Mouse (Mus musculus) mesoderm, embryonic 11.5 days (tissue): ENCODE measurements around the gene Abcc1.

Source experiments
- DNase-seq: peaks from one replicate; pipeline ENCODE4 v3.0.0-alpha.2; 2012; ENCODE audit warnings: low read depth, low spot score

Abcc1 gene

DNA sequence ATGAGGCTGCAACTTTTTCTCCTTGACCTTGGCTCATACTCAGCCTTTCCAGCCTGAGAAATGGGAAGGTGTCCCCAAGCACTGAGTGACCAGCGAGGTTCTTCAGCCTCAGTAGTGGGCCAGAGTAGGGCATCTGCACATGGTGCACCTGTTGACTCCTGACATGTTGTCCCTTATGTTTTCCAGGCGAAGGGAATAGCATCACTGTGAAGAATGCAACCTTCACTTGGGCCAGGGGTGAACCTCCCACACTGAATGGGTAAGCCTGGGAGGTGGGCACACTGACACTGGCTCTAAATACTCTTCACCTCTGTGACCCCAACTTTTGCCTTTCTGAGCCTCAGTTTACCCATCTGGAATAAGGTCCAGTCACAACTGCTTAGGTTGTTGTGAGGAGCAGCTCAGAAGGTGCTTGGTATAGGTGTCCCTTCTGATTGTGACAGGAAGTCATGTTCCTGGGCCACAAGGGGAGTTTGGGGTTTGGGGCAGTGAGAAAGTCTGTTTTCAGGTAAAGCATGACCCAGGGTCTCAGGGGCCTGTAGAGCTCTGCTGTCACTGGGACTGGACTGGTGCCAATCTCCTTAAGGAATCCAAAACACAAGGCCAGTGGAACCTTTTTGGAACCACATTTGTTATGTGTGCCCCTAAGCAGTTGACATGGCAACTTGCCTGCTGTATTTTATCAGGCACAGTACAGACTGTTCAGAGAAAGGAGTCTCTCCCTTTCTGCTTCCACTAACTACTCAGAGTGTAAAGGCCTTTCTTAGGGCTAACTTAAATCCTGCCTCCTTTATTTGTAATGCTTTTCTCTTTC, 78.7 kb downstream of the Abcc1 start:
- DNase-seq: no peak

DNA sequence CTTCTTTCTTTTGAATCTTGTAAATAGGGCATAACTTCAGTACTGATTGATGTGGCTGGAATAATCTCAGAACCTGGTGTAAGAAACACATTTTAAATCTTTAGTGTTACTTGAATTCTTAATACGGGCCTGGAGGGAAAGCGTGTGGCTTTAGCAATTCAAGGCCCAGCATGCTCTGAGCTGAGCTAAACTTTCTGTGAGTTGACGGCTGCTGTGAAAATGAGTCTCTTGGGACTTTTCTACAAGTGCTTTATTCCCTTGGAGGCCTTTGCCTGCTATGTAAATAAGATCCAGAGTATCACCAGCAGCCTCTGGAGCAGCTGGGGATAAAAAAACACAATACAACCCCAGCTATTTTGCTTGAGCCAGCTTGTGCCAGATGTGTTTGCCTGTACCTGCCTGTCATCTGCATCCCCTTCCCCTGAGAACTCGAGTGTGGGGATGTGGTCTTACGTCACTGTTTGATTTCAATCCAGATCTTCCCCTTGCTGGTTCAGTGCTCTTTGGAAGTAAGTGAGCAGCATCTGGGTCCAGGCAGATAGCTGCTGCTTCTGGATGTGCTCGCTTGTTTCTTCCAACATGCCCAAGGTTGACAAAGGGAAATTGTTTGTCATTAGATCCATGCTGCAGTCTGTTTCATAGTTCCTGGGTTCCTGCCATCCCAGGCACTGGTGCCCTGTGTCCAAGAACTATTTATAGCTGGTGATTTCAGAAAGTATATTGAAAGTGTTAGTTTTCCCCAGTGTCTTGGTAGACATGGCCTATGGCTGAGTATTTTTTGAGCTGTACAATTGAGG, 82.9 kb downstream of the Abcc1 start:
- DNase-seq: no peak

DNA sequence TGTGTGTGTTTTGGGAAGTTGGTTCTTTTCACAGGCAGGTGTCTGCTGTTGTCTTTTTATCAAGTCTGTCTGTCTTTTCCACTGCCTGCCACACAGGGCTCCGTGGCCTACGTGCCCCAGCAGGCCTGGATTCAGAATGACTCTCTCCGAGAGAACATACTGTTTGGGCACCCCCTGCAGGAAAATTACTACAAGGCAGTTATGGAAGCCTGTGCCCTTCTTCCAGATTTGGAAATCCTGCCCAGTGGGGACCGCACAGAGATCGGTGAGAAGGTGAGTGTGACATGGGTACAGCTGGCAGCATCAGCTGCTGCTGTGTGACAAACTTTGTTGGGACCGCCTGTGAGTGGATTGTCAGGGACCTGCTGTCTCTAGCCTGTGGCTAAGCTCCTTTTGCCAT, 83.8 kb downstream of the Abcc1 start:
- no peak for DNase-seq

DNA sequence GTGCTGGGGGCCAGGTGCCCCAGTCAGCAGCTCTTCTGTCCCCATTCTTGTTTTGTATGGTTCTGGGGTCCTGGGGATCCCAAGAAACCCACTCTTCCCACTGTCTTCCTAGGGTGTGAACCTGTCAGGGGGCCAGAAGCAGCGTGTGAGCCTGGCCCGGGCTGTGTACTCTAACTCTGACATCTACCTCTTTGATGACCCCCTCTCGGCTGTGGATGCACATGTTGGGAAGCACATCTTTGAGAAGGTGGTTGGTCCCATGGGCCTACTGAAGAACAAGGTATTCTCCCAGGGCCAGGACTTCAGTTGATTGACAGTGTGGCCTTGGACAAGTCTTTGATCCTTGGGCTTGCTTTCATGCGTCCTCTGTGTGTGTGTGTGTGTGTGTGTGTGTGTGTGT, 86.0 kb downstream of the Abcc1 start:
- no peak for DNase-seq

DNA sequence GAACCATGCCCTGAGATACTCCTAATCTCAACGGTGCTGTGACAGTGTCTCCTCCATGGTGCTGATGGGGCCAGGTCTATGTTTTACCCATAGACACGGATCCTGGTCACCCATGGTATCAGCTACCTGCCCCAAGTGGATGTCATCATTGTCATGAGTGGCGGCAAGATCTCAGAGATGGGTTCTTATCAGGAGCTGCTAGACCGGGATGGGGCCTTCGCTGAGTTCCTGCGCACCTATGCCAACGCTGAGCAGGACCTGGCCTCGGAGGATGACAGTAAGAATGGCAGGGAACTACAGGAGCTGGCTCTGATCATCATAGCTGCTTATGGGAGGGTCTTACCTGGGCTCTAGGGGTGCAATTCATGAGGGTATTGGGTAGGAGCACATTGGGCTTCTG, 86.9 kb downstream of the Abcc1 start:
- no peak for DNase-seq

DNA sequence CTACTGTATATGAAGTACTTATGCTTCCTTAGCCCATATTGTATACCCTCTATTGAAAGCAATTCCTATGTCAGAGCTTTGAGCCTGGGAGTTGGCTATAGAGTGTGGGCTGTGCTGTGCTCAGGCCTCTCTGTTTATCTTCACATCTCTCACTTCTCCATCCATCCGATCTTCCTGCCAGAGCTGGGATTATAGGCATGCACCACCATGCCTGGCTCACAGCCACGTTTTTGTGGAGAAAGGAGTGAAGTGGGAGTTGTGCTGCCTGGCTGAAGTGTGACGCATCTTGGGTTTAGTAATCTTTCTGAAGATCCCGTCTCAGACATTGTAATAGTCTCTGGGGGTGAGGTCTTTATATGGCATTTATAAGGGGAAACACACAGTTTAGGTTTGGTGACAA, 88.5 kb downstream of the Abcc1 start:
- no peak for DNase-seq

DNA sequence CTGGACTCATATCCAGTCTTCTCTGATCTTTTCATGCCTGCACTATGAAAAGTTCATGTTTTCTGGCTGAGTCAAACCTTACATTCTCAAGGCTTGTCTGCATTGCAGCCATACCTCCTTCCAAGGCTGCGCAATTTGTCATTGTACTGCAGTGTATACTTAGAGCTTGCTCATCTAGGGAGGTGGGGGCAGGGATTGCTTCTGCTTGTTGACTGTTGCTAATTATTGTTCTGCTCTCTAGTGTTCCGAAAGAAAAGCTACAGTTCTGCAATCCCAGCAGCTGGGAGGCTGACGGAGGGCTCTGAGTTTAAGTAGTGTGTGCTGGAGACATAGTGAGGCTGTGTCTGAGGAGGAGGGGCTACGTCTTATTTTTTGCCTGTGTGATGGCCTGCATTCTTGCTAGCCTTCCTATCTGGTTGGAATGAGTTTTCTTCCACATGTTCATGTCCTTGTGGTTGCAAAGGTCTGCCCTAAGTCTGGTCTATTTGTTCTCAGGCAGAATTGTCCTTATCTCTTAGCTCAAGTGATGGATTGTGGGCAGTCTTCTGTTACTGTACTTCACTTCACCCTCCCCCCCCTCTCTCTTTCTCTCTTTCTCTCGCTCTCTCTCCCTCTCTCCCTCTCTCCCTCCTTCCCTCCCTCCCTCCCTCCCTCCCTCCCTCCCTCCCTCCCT, 90.2 kb downstream of the Abcc1 start:
- no peak for DNase-seq

DNA sequence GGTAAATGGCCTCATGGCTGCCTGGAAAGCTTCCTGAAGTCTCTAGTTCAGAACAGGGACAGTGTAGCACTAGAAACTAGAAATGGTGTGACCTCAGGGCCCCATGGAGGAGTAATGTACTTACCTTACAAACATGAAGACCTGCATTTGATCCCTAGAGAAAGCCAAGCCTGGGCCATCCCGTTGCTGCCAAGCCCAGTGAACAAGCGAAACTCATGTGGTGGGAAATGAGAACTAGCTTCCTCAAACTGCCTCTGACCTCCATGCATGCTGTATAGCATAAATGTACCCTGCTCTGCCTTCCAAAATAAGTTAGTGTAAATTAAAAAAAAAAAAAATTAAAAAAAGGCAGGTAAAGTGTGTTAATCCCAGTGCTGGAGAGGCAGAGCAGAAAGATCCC, 101.2 kb downstream of the Abcc1 start:
- DNase-seq: no peak

DNA sequence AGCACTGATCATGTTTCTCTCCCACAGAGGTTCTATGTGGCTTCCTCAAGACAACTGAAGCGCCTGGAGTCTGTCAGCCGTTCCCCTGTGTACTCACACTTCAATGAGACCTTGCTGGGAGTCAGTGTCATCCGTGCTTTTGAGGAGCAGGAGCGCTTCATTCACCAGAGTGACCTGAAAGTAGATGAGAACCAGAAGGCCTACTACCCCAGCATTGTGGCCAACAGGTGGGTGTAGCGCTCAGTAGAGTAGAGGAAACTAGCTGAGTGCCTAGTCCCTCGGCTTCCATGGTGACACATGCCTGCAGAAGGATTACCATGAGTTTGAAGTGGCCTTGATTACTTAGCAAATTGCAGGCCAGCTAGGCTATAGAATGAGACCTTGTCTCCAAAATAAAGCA, 103.7 kb downstream of the Abcc1 start:
- no peak for DNase-seq

DNA sequence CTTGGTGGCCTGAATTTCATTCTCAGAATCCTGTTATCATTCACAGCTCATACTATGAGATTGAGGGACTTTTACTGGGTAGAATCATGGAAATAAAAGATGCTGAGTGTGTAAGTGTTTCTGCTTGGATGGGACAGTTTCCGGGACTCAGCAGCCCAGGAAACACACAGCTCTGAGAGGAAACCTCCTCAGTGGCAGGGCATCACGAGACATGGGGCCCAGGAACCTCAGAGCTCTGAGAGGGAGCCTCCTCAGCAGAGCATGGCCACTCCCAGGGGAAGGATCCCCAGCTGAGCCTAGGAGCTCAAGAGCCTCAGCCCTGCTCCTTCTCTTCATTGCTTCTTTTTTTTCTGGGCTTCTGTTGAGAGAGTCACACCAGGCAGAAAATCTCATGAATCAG, 107.0 kb downstream of the Abcc1 start:
- DNase-seq: no peak

DNA sequence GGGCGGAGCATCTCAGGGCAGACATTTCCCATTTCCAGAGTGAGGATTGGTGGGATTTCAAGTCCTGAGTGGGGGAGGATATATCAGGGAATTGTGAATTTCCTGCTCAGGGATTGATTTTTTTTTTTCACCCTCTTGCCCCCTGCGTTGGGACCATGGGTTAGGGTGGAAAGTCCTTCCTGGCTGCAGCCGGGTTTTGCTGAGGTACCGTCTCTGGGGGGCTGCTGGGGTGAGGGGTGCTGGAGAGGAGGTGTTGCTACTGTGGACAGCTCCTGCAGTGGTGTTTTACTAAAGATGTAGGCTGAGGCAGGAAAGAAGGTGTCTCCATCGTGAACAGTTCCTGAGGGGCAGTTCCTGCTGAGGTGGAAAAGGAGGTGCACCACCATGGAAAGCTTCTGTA, 107.5 kb downstream of the Abcc1 start:
- DNase-seq: no peak

DNA sequence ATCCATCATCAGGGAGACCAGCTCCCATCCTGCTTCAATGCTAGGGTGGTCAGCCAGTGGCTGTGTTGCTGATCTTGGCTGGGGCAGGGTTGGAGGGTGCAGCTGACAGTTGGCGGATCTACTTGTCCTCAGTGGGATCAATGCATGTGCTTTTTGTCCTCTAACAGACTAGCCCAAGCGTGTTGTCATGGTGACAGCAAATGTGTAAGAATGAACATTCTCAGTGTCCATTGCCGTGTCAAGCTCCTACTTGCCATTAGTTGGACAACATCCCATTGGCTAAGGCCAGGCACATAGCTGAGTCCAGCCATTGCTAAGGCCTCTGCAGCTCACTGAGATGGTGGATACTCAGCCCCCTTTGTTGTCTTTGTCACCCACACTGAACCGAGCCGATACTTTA, 110.8 kb downstream of the Abcc1 start:
- no peak for DNase-seq

DNA sequence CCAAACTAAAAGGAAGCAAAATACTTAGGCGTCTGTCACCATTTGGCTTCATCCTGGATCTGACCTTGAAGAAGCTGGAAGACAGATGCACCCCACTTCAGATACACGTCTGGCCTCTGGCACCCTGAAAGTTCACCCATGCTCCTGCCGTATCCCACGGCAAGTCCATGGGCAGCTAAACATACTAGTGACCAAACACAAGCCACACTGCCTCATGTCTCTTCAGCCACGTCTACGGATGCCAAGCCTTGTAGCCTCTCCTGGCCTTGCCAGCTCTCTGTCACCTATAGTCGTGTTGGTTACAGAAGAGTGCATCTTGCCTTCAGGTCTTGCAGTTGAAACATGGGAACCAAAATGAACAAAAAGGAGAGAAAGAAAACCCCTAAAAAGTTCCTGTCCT, 112.3 kb downstream of the Abcc1 start:
- DNase-seq: no peak

DNA sequence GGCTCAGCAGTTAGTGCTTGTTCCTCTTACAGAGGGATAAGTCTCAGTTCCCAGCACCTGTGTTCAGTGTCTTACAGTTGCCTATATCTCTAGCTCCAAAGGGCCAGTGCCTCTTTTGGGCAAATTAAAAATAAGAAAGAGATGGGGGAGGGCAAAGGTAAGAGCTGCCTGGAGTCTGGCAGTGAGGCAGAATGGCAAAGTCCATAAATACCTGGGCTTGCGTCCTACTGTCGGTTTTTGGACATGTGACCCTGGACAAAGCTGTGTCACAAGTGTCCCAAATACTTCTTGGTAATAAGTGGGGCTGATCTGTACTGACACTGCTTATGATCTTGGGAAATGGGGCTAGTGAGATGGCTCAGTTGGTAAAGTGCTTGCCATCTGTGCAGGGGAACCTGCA, 113.6 kb downstream of the Abcc1 start:
- DNase-seq: no peak

DNA sequence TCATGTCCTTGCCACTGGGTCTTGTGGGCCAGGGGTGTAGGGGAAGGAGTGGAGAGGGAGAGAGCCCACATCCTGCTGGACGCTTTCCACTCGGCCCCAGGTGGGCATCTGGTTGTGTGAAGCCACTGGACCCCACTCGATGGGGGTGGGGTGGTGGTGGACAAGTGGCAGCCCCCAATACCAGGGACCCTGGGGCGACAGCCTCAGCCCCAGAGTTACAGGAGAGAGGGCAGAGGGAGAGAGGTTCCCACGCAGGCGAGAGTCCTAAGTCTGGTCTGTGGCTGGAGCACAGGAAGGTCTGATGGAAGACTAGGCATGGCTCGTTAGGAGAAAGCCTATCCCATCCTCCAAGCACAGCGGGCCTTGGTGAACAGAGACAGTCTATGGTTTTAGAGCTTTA, 114.7 kb downstream of the Abcc1 start:
- no peak for DNase-seq

DNA sequence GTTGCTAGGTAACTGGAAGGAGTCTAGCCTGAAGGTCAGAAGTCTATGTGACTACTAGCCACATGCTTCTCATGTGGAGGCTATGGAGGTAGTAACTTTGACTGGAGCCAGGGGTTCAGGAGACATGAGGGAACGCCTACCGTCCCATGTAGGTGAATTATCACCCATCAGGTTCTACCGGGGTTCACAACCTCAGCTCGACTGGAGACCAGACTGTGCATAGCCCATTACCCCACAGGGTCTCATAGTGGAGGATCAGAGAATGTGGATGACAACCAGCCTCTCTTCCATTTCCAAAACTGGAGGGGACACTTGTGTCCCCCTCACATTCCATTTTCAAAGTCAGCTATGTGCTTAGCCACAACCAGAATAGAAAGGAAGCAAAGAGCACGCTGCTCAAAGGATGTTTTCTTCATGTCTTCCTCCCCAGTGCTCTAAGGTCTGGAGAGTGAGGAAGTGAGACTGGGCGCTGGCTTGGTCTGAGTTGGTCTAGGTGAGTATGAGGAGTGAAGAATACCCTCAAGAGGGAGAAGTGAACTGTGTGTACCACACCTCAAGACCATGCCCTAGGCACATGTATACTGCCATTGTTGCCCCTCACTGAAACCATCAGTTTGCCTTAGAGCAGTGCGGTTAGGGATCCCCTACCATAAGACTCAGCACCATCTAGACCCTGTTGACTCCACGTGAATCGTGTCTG, 115.5 kb downstream of the Abcc1 start:
- DNase-seq: no peak

DNA sequence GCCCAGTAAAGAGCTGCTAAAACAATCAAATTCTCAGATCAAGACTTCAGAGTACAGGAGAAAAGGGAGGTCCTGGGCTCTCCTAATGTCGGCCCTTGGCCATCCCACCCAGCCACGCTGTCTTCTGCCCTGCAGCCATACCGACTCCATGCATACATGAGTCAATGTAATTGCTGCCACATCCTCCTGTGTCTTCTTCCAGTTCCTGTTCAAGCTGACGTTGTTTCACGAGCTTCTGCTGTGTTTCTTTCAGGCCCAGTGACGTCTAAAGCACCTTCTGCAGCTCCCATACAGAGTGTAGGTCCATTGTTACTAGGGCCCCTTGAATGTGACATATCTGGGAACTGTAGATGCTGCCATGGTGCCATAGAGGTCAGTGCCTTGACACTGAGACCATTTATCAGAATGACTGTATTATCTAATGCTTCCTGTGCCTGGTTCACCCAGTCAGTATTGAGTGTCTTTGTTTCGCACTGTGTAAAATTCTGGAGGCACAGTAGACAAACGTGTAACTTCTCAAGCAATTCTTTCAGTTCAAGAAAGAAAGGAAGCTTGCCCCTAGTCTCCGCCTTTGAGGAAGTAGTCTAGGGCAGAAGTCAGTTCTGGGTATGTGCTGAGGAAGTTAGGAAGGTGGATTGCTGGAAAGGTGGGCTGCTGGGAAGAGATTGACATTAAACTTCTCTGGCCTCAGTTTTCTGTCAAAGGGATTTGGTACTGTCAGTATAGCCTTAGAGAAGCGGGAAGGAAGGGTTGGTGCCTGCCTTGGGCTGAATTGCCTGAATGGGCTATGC, 116.3 kb downstream of the Abcc1 start:
- peak; percentile 8 for DNase-seq

DNA sequence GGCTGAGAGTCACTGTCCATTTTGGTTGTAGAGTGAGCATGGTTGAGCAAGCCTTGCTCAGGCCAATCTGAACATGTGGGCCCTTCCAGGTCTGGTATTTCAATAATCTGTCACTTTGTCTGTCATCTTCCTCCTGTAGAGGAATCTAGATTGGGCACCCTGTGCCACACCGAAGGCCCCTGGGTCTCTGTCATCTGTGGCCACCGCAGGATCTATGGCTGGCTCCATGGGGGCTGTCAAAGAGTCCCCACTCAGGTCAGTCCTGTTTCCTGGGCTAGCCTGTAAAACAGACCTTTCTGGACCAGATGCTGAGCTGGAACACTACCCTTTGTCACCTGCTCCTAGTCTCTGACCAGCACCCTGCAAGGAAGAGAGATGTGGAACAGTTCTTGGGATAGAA, 118.3 kb downstream of the Abcc1 start:
- no peak for DNase-seq

DNA sequence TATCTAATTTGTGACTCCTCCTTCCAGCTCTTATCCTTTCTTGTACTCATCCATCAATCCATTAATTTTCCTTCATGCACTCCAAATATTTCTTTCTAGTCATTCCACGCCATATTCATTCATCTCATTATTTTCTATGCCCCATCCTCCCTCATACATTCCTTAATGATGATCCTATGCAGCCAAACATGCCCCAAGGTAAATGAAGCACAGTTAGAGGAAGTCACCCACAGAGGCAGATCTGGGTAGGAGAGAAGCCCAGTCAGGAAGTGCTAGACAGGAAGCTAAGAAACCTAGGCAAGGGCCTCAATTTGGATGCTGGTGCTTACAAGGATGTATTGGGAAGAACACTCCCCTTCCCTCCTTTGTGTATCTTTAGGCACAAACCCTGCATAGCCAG, 121.9 kb downstream of the Abcc1 start:
- DNase-seq: no peak

DNA sequence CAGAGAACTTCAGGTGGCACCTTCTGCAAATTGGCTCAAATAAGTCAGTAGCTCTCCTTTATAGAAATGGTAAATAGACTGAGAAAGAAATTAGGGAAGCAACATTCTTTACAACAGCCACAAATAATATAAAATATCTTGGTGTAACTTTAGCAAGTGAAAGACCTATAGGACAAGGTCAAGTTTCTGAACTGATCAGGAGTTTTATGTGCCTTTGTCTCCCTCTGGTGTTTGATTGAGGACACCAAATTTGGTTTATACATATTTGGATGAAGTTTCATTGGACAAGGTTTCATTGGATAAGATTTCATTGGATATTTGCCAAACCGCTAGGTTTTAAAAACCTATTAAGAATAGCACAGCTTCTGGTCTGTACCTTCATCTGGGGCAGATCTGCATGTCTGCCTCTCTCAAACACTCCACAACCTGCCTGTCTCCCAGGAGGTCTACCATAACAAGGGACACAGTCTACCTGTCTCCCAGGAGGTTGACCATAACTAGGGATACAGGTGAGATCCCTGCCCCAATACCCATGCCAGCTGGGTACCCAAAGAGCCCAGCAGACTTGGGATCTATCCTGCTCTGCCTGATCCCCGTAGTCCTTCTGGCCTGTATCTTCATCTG, 132.2 kb downstream of the Abcc1 start:
- peak; percentile 12 for DNase-seq
